Mouse (Mus musculus): Measurements from ENCODE around the gene Pramef17.
"Not testable (repeated sequence)": the region's sequence is repeated elsewhere in the genome, so short reads cannot be mapped to it uniquely, and the experiment has no call there.

GRCm38 (mm10) chr4:143950916-143951315 is 43.3 kb downstream of the Pramef17 start, which contains the start of gene Pramef25:
- not testable (repeated sequence) for TF ChIP-seq GATA1 (IDR thresholded peaks at IDR 0.05; ENCODE audit: borderline replicate concordance, low read length); FLI1 (IDR thresholded peaks at IDR 0.05; ENCODE audit: low read length)
